Mouse (Mus musculus) MEL (cell line): ENCODE measurements around the gene Eri2. TPM values are rescaled to one million over a fixed set of nuclear protein-coding genes. Genes with fewer than 3 reads are reported as not detected.
"Not testable (repeated sequence)": the region's sequence is repeated elsewhere in the genome, so short reads cannot be mapped to it uniquely, and the experiment has no call there.

ENCODE experiments used
- DNase-seq: peaks from one replicate; pipeline ENCODE4 v3.0.0; 2011; ENCODE audit warnings: low read depth, low spot score
- H3K27ac ChIP-seq: 2 replicates; pipeline ENCODE4 v1.5.1; 2012; ENCODE audit warnings: low read depth, mild to moderate bottlenecking, control low read depth, low read length, moderate library complexity; ENCODE audit not compliant: control insufficient read depth
- H3K27me3 ChIP-seq, 2 experiments: fragments of 150-350 bp in 1 of 2; sonication (generic) in 1 of 2; 2 replicates each; pipeline ENCODE4 v1.6.1; 2012; ENCODE audit warnings: low read length in 2 of 2, mild to moderate bottlenecking in 2 of 2, improper control_type of control experiment in 1 of 2, moderate library complexity in 1 of 2; ENCODE audit not compliant: insufficient read depth in 2 of 2, control insufficient read depth in 1 of 2
- H3K36me3 ChIP-seq, 2 experiments: 2 replicates each; pipeline ENCODE4 v1.6.1; 2012 to 2014; ENCODE audit warnings: low read length in 2 of 2, improper control_type of control experiment in 1 of 2, inconsistent platforms in 1 of 2, mild to moderate bottlenecking in 1 of 2; ENCODE audit not compliant: insufficient read depth in 2 of 2, control insufficient read depth in 1 of 2
- H3K4me1 ChIP-seq, 2 experiments: fragments of 150-350 bp in 1 of 2; sonication (generic) in 1 of 2; 2 replicates each; pipeline ENCODE4 v1.6.1; 2012; ENCODE audit warnings: low read length in 2 of 2, improper control_type of control experiment in 1 of 2, mild to moderate bottlenecking in 1 of 2; ENCODE audit not compliant: insufficient read depth in 2 of 2, control insufficient read depth in 1 of 2
- H3K4me3 ChIP-seq, 2 experiments: fragments of 150-350 bp in 1 of 2; sonication (generic) in 1 of 2; 2 replicates each; pipeline ENCODE4 v1.5.1; 2012; ENCODE audit warnings: low read depth in 2 of 2, low read length in 2 of 2, mild to moderate bottlenecking in 2 of 2, moderate library complexity in 2 of 2, control low read depth in 1 of 2, improper control_type of control experiment in 1 of 2; ENCODE audit not compliant: control insufficient read depth in 1 of 2, insufficient read depth in 1 of 2
- H3K79me2 ChIP-seq: 2 replicates; pipeline ENCODE4 v1.6.1; 2012; ENCODE audit warnings: mild to moderate bottlenecking, low read length, moderate library complexity; ENCODE audit not compliant: control insufficient read depth, poor library complexity, insufficient read depth
- H3K9ac ChIP-seq: 2 replicates; pipeline ENCODE4 v1.6.1; 2012; ENCODE audit warnings: low read depth, mild to moderate bottlenecking, control low read depth, low read length, moderate library complexity; ENCODE audit not compliant: control insufficient read depth, poor library complexity, severe bottlenecking
- H3K9me3 ChIP-seq: fragments of 150-350 bp; sonication (generic); replicated peaks from 2 replicates; pipeline ENCODE4 v1.6.1; 2012; ENCODE audit warnings: mild to moderate bottlenecking, low read length, improper control_type of control experiment, moderate library complexity; ENCODE audit not compliant: insufficient read depth
- CHD1 ChIP-seq: IDR thresholded peaks from 2 replicates; pipeline ENCODE4 v1.6.1; 2012; ENCODE audit warnings: low read depth, mild to moderate bottlenecking, inconsistent platforms, low read length, improper control_type of control experiment
- CTCF ChIP-seq, 3 experiments: IDR thresholded peaks in 2 of 3; conservative IDR thresholded peaks in 1 of 3; 2 replicates each; pipeline ENCODE4 v1.5.1; 2011 to 2012; ENCODE audit warnings: low read length in 3 of 3, low read depth in 2 of 3, mild to moderate bottlenecking in 2 of 3, improper control_type of control experiment in 1 of 3, inconsistent platforms in 1 of 3, mixed read lengths in 1 of 3, moderate library complexity in 1 of 3; ENCODE audit not compliant: control insufficient read depth in 1 of 3, insufficient read depth in 1 of 3, poor library complexity in 1 of 3, severe bottlenecking in 1 of 3
- E2F4 ChIP-seq: IDR thresholded peaks from 2 replicates; pipeline ENCODE4 v1.6.1; 2011; ENCODE audit warnings: low read depth, low read length, improper control_type of control experiment, borderline replicate concordance
- ELF1 ChIP-seq: IDR thresholded peaks from 2 replicates; pipeline ENCODE4 v1.6.1; 2014; ENCODE audit warnings: low read depth, mild to moderate bottlenecking, inconsistent platforms, low read length, improper control_type of control experiment, moderate library complexity
- EP300 ChIP-seq, 2 experiments: IDR thresholded peaks; 2 replicates each; pipeline ENCODE4 v1.6.1; 2011; ENCODE audit warnings: improper control_type of control experiment in 2 of 2, low read length in 2 of 2, low read depth in 1 of 2, mild to moderate bottlenecking in 1 of 2
- KAT2A ChIP-seq: conservative IDR thresholded peaks from 2 replicates; pipeline ENCODE4 v1.6.1; 2012; ENCODE audit warnings: low read depth, low read length, improper control_type of control experiment, inconsistent platforms
- MEF2A ChIP-seq: IDR thresholded peaks from 2 replicates; pipeline ENCODE4 v1.6.1; 2014; ENCODE audit warnings: low read depth, mild to moderate bottlenecking, inconsistent platforms, low read length, improper control_type of control experiment; ENCODE audit not compliant: poor library complexity, insufficient replicate concordance, severe bottlenecking; ENCODE audit errors: extremely low read depth
- MYC ChIP-seq: IDR thresholded peaks from 2 replicates; pipeline ENCODE4 v1.6.1; 2011; ENCODE audit warnings: low read depth, mild to moderate bottlenecking, low read length, improper control_type of control experiment, moderate library complexity
- POLR2A ChIP-seq, 2 experiments: IDR thresholded peaks; 2 replicates each; pipeline ENCODE4 v1.6.1; 2011 to 2012; ENCODE audit warnings: low read length in 2 of 2, mild to moderate bottlenecking in 2 of 2, control low read depth in 1 of 2, improper control_type of control experiment in 1 of 2, low read depth in 1 of 2, moderate library complexity in 1 of 2; ENCODE audit not compliant: control insufficient read depth in 1 of 2, insufficient read depth in 1 of 2, poor library complexity in 1 of 2
- RAD21 ChIP-seq: IDR thresholded peaks from 2 replicates; pipeline ENCODE4 v1.6.1; 2011; ENCODE audit warnings: mild to moderate bottlenecking, low read depth, low read length, improper control_type of control experiment
- TAL1 ChIP-seq: IDR thresholded peaks from 2 replicates; pipeline ENCODE4 v1.6.1; 2012; ENCODE audit warnings: mild to moderate bottlenecking, inconsistent platforms, low read length, moderate library complexity, mixed read lengths
- USF1 ChIP-seq: IDR thresholded peaks from 2 replicates; pipeline ENCODE4 v1.6.1; 2014; ENCODE audit warnings: low read depth, mild to moderate bottlenecking, inconsistent platforms, low read length, improper control_type of control experiment, moderate library complexity
- ZC3H11A ChIP-seq: IDR thresholded peaks from 2 replicates; pipeline ENCODE4 v1.6.1; 2012; ENCODE audit warnings: low read depth, mild to moderate bottlenecking, inconsistent platforms, low read length, improper control_type of control experiment
- ZKSCAN1 ChIP-seq: IDR thresholded peaks from 2 replicates; pipeline ENCODE4 v1.6.1; 2012; ENCODE audit warnings: low read depth, mild to moderate bottlenecking, inconsistent platforms, low read length, improper control_type of control experiment, moderate library complexity
- ZMIZ1 ChIP-seq: IDR thresholded peaks from 2 replicates; pipeline ENCODE4 v1.6.1; 2012; ENCODE audit warnings: low read depth, mild to moderate bottlenecking, inconsistent platforms, low read length, improper control_type of control experiment, moderate library complexity
- polyA plus RNA-seq, 2 experiments: library from polyadenylated mRNA; stranded (reverse) in 1 of 2; unstranded in 1 of 2; fragments of >175 nt in 1 of 2; fragments of >200 nt in 1 of 2; gene quantifications; 2 replicates each; pipeline versions ENCODE4 v1.2.1 to v1.2.4; 2012; ENCODE audit warnings: low replicate concordance in 2 of 2, low read depth in 1 of 2; ENCODE audit not compliant: insufficient read length in 2 of 2, insufficient read depth in 1 of 2, missing spikeins in 1 of 2
- total RNA-seq: library from RNA; depleted of rRNA; stranded (reverse); fragments of 300-350 nt; gene quantifications from 2 replicates; pipeline ENCODE4 v1.2.3, GENCODE M21; 2012

The Eri2 gene
- total and polyA plus RNA-seq, 3 experiments, result 9.4 to 11.0 TPM; not detected in 1

- Histone ChIP-seq H3K4me3 (no peak overlapping the region), H3K27ac (no peak overlapping the region), H3K79me2 (no peaks in the 10 kb centered on the region), H3K4me1 (no peaks in the 10 kb centered on the region), H3K36me3 (no peaks in the 10 kb centered on the region), H3K27me3 (no peaks in the 10 kb centered on the region), H3K9me3 (no peaks in the 10 kb centered on the region), H3K9ac (no peak overlapping the region)
- no peak for DNase-seq
- no peak for TF ChIP-seq TAL1
- no peak for TF ChIP-seq USF1
Observed at GRCm38 (mm10) chr7:119748761-119749160, 45.1 kb downstream of the Eri2 start.

- no peak for TF ChIP-seq KAT2A
- Histone ChIP-seq H3K4me1 (no peaks in the 10 kb centered on the region), H3K36me3 (no peaks in the 10 kb centered on the region), H3K27ac (no peak overlapping the region), H3K27me3 (no peaks in the 10 kb centered on the region), H3K9me3 (no peaks in the 10 kb centered on the region), H3K4me3 (no peak overlapping the region), H3K79me2 (no peaks in the 10 kb centered on the region), H3K9ac (no peak overlapping the region)
- no peak for DNase-seq
Observed at GRCm38 (mm10) chr7:119745869-119746268, 48.0 kb downstream of the Eri2 start.

GRCm38 (mm10) chr7:119744321-119744720, 49.5 kb downstream of the Eri2 start:
- TF ChIP-seq MYC (no peak), TAL1 (no peak), ELF1 (no peak), RAD21 (no peak), ZMIZ1 (no peak), ZC3H11A (no peak), CHD1 (no peak), E2F4 (no peak), ZKSCAN1 (no peak), POLR2A (IDR thresholded peaks at IDR 0.05; ENCODE audit: control insufficient read depth in 1 of 2, insufficient read depth in 1 of 2, low read depth in 1 of 2, low read length in 2 of 2, poor library complexity in 1 of 2) (no peak), KAT2A (no peak), CTCF (IDR thresholded peaks at IDR 0.05 in 2 of 3, conservative IDR thresholded peaks at IDR 0.05 in 1 of 3; ENCODE audit: control insufficient read depth in 1 of 3, insufficient read depth in 1 of 3, low read depth in 2 of 3, low read length in 3 of 3, poor library complexity in 1 of 3, severe bottlenecking in 1 of 3) (no peak), USF1 (no peak), EP300 (IDR thresholded peaks at IDR 0.05; ENCODE audit: low read depth in 1 of 2, low read length in 2 of 2) (no peak), MEF2A (no peak)
- Histone ChIP-seq H3K4me1 (no peaks in the 10 kb centered on the region), H3K4me3 (no peak overlapping the region), H3K27ac (no peak overlapping the region), H3K9ac (no peak overlapping the region), H3K27me3 (no peaks in the 10 kb centered on the region), H3K36me3 (no peaks in the 10 kb centered on the region), H3K9me3 (no peaks in the 10 kb centered on the region), H3K79me2 (no peaks in the 10 kb centered on the region)
- no peak for DNase-seq

GRCm38 (mm10) chr7:119739798-119740468, 53.9 kb downstream of the Eri2 start:
- not testable (repeated sequence) for H3K36me3 ChIP-seq, H3K4me3 ChIP-seq, H3K9ac ChIP-seq, H3K9me3 ChIP-seq, H3K27ac ChIP-seq, DNase-seq, H3K79me2 ChIP-seq, H3K4me1 ChIP-seq, H3K27me3 ChIP-seq
